Mouse (Mus musculus) midbrain, embryonic 14.5 days (tissue): ENCODE results near the gene Rpl22l1. TPM values are rescaled to one million over a fixed set of nuclear protein-coding genes. Genes with fewer than 3 reads are reported as not detected.

Experiments used
- polyA plus RNA-seq: library from polyadenylated mRNA; unstranded; fragments of >200 nt; fragmentation: Nextera tagmentation; extraction: Ambion mirVana; gene quantifications from 2 replicates; pipeline ENCODE4 v1.2.1, GENCODE M21; 2014

Rpl22l1 gene
- polyA plus RNA-seq, 1 experiment from 2014 or later: 267 TPM

Other genes starting within 250 kb of the Rpl22l1 start
- 0.19 TPM in 1 of 2 replicates, not detected in the other for gene Slc2a2, start 107.5 kb upstream of the Rpl22l1 start, polyA plus RNA-seq
- gene Eif5a2, start 24.2 kb upstream of the Rpl22l1 start, polyA plus RNA-seq: 11.9 and 15.0 TPM in 2 replicates
- gene Gm1527, start 87.2 kb downstream of the Rpl22l1 start, polyA plus RNA-seq: not detected in 2 replicates